Mouse (Mus musculus): Measurements from ENCODE around the gene Ezh1. TPM values are rescaled to one million over a fixed set of nuclear protein-coding genes. Genes with fewer than 3 reads are reported as not detected.

Gene Ezh1
- polyA plus RNA-seq, 1 experiment from 2014 or later = 13.6 TPM

- Histone ChIP-seq H3K4me3 (peak overlapping the region; percentile 46), H3K4me1 (peaks cover 78% of the 10 kb centered on the region), H3K27me3 (ENCODE audit: low read depth, poor library complexity, severe bottlenecking) (peaks cover 92% of the 10 kb centered on the region), H3K9me3 (replicated peaks) (no peaks in the 10 kb centered on the region), H3K36me3 (no peaks in the 10 kb centered on the region), H3K27ac (0 out of 2 replicates have a peak overlapping the region, but pooled peaks have one; percentile 73)
- WGBS = 5% methylated on average over 11 of the region's 11 CpGs
- DNase-seq (ENCODE audit: low spot score) = no peak
These were observed 53.2 kb downstream of the Ezh1 start for GRCm38 (mm10) chr11:101173112-101173511.

- Histone ChIP-seq H3K4me3 (peak overlapping the region; percentile 69), H3K9me3 (replicated peaks) (no peaks in the 10 kb centered on the region), H3K27ac (peak overlapping the region; percentile 56; the same call in 1 of the 2 replicates), H3K36me3 (no peaks in the 10 kb centered on the region; the same call in 1 of the 2 replicates), H3K4me1 (peaks cover 79% of the 10 kb centered on the region), H3K27me3 (ENCODE audit: low read depth, poor library complexity, severe bottlenecking) (peaks cover 92% of the 10 kb centered on the region)
- WGBS = 15% methylated on average over 5 of the region's 5 CpGs
- DNase-seq (ENCODE audit: low spot score) = no peak
These were observed 53.8 kb downstream of the Ezh1 start for GRCm38 (mm10) chr11:101172434-101172815.

- peak overlapping the region; percentile 56 for H3K27ac ChIP-seq
These were observed 54.4 kb downstream of the Ezh1 start for GRCm38 (mm10) chr11:101171721-101172433.

GRCm38 (mm10) chr11:101170811-101171610 lies 55.3 kb downstream of the Ezh1 start, which contains the start of gene Plekhh3:
Plekhh3 (minus strand) TSS chr11:101171351.
- Histone ChIP-seq H3K36me3 (no peaks in the 10 kb centered on the region; the same call in 1 of the 2 replicates), H3K4me1 (peaks cover 69% of the 10 kb centered on the region), H3K27ac (peak within 1 kb of the TSS; percentile 73), H3K9me3 (replicated peaks) (no peaks in the 10 kb centered on the region), H3K4me3 (peak within 1 kb of the TSS; percentile 69), H3K27me3 (ENCODE audit: low read depth, poor library complexity, severe bottlenecking) (peaks cover 92% of the 10 kb centered on the region)
- WGBS = under 1% methylated on average over 49 of the region's 50 CpGs
- DNase-seq (ENCODE audit: low spot score) = peak; percentile 93

More at GRCm38 (mm10) chr11:101171721-101172433, 54.4 kb downstream of the Ezh1 start:
- no peaks in the 10 kb centered on the region; the same call in 1 of the 2 replicates for H3K36me3 ChIP-seq
- under 1% methylated on average over 31 of the region's 31 CpGs for WGBS
- H3K4me3 ChIP-seq = peak overlapping the region; percentile 69
- DNase-seq (ENCODE audit: low spot score) = peak; percentile 80
- peaks cover 92% of the 10 kb centered on the region for H3K27me3 ChIP-seq (ENCODE audit: low read depth, poor library complexity, severe bottlenecking)
- peaks cover 76% of the 10 kb centered on the region for H3K4me1 ChIP-seq
- H3K9me3 ChIP-seq (replicated peaks) = no peaks in the 10 kb centered on the region

- WGBS = under 1% methylated on average over 35 of the region's 35 CpGs
- peak within 1 kb of the TSS; percentile 69 for H3K4me3 ChIP-seq
- H3K27me3 ChIP-seq (ENCODE audit: low read depth, poor library complexity, severe bottlenecking) = peaks cover 92% of the 10 kb centered on the region
- no peaks in the 10 kb centered on the region for H3K9me3 ChIP-seq (replicated peaks)
- H3K27ac ChIP-seq = peak within 1 kb of the TSS; percentile 73
- peaks cover 67% of the 10 kb centered on the region for H3K4me1 ChIP-seq
- H3K36me3 ChIP-seq = no peaks in the 10 kb centered on the region; the same call in 1 of the 2 replicates
- DNase-seq (ENCODE audit: low spot score) = no peak
These were observed 55.9 kb downstream of the Ezh1 start, which contains the start of gene Cntnap1 for GRCm38 (mm10) chr11:101170354-101170810. Cntnap1 (plus strand) TSS chr11:101170523.

- Histone ChIP-seq H3K4me1 (peaks cover 69% of the 10 kb centered on the region), H3K36me3 (no peaks in the 10 kb centered on the region; the same call in 1 of the 2 replicates), H3K4me3 (peak overlapping the region; percentile 69), H3K9me3 (replicated peaks) (no peaks in the 10 kb centered on the region), H3K27ac (no peak overlapping the region), H3K27me3 (ENCODE audit: low read depth, poor library complexity, severe bottlenecking) (peaks cover 92% of the 10 kb centered on the region)
- DNase-seq (ENCODE audit: low spot score) = no peak
- 13% methylated on average over 17 of the region's 17 CpGs for WGBS
These were observed 56.8 kb downstream of the Ezh1 start for GRCm38 (mm10) chr11:101169301-101170107.

GRCm38 (mm10) chr11:101168301-101168980 lies 57.8 kb downstream of the Ezh1 start:
- Histone ChIP-seq H3K27me3 (ENCODE audit: low read depth, poor library complexity, severe bottlenecking) (peaks cover 92% of the 10 kb centered on the region), H3K4me3 (no peak overlapping the region), H3K36me3 (peaks cover 5% of the 10 kb centered on the region), H3K27ac (no peak overlapping the region), H3K4me1 (peaks cover 69% of the 10 kb centered on the region), H3K9me3 (replicated peaks) (no peaks in the 10 kb centered on the region)
- WGBS = 67% methylated on average over 18 of the region's 18 CpGs
- DNase-seq (ENCODE audit: low spot score) = no peak

- WGBS = 39% methylated on average over 8 of the region's 8 CpGs
- H3K9me3 ChIP-seq (replicated peaks) = no peaks in the 10 kb centered on the region
- H3K4me1 ChIP-seq = peaks cover 69% of the 10 kb centered on the region
- H3K27ac ChIP-seq = no peak overlapping the region
- DNase-seq (ENCODE audit: low spot score) = no peak
- H3K4me3 ChIP-seq = no peak overlapping the region
- peaks cover 92% of the 10 kb centered on the region for H3K27me3 ChIP-seq (ENCODE audit: low read depth, poor library complexity, severe bottlenecking)
- H3K36me3 ChIP-seq = peaks cover 5% of the 10 kb centered on the region
These were observed 58.3 kb downstream of the Ezh1 start for GRCm38 (mm10) chr11:101167963-101168300.

- H3K4me3 ChIP-seq = no peak overlapping the region
- WGBS = 39% methylated on average over 19 of the region's 19 CpGs
- peaks cover 5% of the 10 kb centered on the region for H3K36me3 ChIP-seq
- peaks cover 69% of the 10 kb centered on the region for H3K4me1 ChIP-seq
- peaks cover 93% of the 10 kb centered on the region for H3K27me3 ChIP-seq (ENCODE audit: low read depth, poor library complexity, severe bottlenecking)
- H3K27ac ChIP-seq = no peak overlapping the region
- DNase-seq (ENCODE audit: low spot score) = no peak
- H3K9me3 ChIP-seq (replicated peaks) = no peaks in the 10 kb centered on the region
These were observed 58.9 kb downstream of the Ezh1 start for GRCm38 (mm10) chr11:101167211-101167962.

GRCm38 (mm10) chr11:101166357-101166756 lies 59.9 kb downstream of the Ezh1 start:
- H3K4me3 ChIP-seq = no peak overlapping the region
- peaks cover 96% of the 10 kb centered on the region for H3K27me3 ChIP-seq (ENCODE audit: low read depth, poor library complexity, severe bottlenecking)
- peaks cover 59% of the 10 kb centered on the region for H3K4me1 ChIP-seq
- no peaks in the 10 kb centered on the region for H3K9me3 ChIP-seq (replicated peaks)
- DNase-seq (ENCODE audit: low spot score) = no peak
- peaks cover 7% of the 10 kb centered on the region for H3K36me3 ChIP-seq
- no peak overlapping the region for H3K27ac ChIP-seq
- WGBS = 48% methylated on average over 14 of the region's 14 CpGs

All from limb, embryonic 10.5 days (tissue).